Mouse (Mus musculus) testis, adult 2 months (tissue): ENCODE measurements around the gene Tgfa.

Source experiments
- CTCF ChIP-seq: fragments of 200-500 bp; IDR thresholded peaks from 2 replicates; pipeline ENCODE4 v1.5.1; 2012; ENCODE audit warnings: low read depth, mild to moderate bottlenecking, inconsistent platforms, low read length, moderate library complexity; ENCODE audit not compliant: control insufficient read depth, insufficient read depth, insufficient replicate concordance
- POLR2A ChIP-seq: fragments of 200-500 bp; IDR thresholded peaks from 2 replicates; pipeline ENCODE4 v1.6.1; 2012; ENCODE audit warnings: low read depth, mild to moderate bottlenecking, inconsistent platforms, low read length, moderate library complexity; ENCODE audit not compliant: control insufficient read depth

DNA sequence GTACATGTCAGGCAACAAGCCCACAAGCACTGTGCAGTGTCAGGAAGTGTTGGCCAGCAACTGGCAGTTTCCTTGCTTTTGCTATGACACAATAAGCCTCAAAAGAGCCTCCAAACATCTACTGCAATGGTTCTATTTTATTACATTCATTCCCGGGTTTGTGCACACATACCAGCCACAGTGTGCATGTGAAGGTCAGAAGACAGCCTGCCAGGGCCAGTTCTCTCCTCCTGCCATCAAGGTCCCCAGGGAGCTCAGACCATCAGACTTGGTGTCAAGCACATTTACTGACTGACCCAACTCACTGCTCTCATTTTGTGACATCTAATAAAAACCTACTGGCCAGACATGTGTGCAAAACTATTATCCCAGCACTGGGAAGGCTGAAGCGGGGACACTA lies 104.4 kb downstream of the Tgfa start:
- no peak for TF ChIP-seq CTCF
- no peak for TF ChIP-seq POLR2A
